8 mouse cellular contexts compared by ENCODE assay signal in the genomic region with DNA sequence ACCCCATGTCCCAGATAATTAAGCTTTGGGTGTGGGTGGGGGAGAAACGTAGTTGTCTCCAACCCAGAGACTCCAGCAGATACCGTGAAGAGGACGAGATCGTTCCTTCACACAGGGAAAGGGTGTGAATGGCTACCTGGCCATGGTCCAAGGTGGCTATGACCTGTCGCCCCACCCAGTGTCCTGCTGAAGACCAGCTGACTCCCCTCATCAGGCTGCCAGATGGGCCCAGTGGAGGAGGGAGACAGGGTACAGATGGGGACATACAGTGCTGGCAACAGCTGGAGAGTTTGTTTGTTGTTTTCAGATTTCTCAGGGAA. TPM values are rescaled to one million over a fixed set of nuclear protein-coding genes. Genes with fewer than 3 reads are reported as not detected.
DNase-seq lines count a peak whose midpoint lies in the region; ATAC-seq and TF ChIP-seq lines count a peak whose summit lies in the region.

No protein-coding gene starts in this region.

- H3K4me3 ChIP-seq in spleen, adult 2 months (ENCODE audit: extremely low read depth, insufficient read depth, insufficient read length): peak overlapping the region; percentile 78; the same call in 1 of the 2 replicates
- peak overlapping the region; percentile 55; the same call in 1 of the 2 replicates for H3K4me3 ChIP-seq in hindbrain, embryonic 14.5 days (replicated peaks; ENCODE audit: low read length)
- peak overlapping the region; percentile 73 for H3K4me3 ChIP-seq in lung, embryonic 16.5 days (ENCODE audit: low read length)

- H3K4me1 ChIP-seq in spleen, adult 2 months (ENCODE audit: control insufficient read depth, insufficient read depth, insufficient read length): peaks cover 2% of the 10 kb centered on the region; the same call in 1 of the 2 replicates
- H3K4me1 ChIP-seq in hindbrain, embryonic 14.5 days (replicated peaks; ENCODE audit: control insufficient read depth, insufficient read depth, low read length): peaks cover 22% of the 10 kb centered on the region
- H3K4me1 ChIP-seq in lung, embryonic 16.5 days (replicated peaks; ENCODE audit: control insufficient read depth, insufficient read depth, low read length): peaks cover 11% of the 10 kb centered on the region

- no peaks in the 10 kb centered on the region for H3K27me3 ChIP-seq in spleen, adult 2 months (ENCODE audit: control insufficient read depth, insufficient read depth, low read length)
- H3K27me3 ChIP-seq in hindbrain, embryonic 14.5 days (ENCODE audit: control insufficient read depth, insufficient read depth, low read length): no peaks in the 10 kb centered on the region
- H3K27me3 ChIP-seq in lung, embryonic 16.5 days (ENCODE audit: control insufficient read depth, insufficient read depth, low read depth, low read length): no peaks in the 10 kb centered on the region

- H3K9ac ChIP-seq in hindbrain, embryonic 14.5 days: no peak overlapping the region
- H3K9ac ChIP-seq in lung, embryonic 16.5 days (ENCODE audit: low read length): peak overlapping the region; percentile 64

- peak overlapping the region; percentile 91 for H3K4me2 ChIP-seq in hindbrain, embryonic 14.5 days (replicated peaks)
- peak overlapping the region; percentile 97 for H3K4me2 ChIP-seq in lung, embryonic 16.5 days (ENCODE audit: low read depth, low read length)

- no peak for ATAC-seq in hindbrain, embryonic 14.5 days (ENCODE audit: low FRiP score)
- ATAC-seq in lung, embryonic 16.5 days (ENCODE audit: low read depth): no peak

- peaks cover 6% of the 10 kb centered on the region for H3K36me3 ChIP-seq in spleen, adult 2 months (ENCODE audit: control insufficient read depth, insufficient read depth, low read length)
- H3K36me3 ChIP-seq in hindbrain, embryonic 14.5 days (replicated peaks; ENCODE audit: control insufficient read depth, insufficient read depth): peaks cover 22% of the 10 kb centered on the region
- peaks cover 8% of the 10 kb centered on the region for H3K36me3 ChIP-seq in lung, embryonic 16.5 days (ENCODE audit: control insufficient read depth, insufficient read depth, low read length)

- no peaks in the 10 kb centered on the region for H3K9me3 ChIP-seq in hindbrain, embryonic 14.5 days (ENCODE audit: control insufficient read depth, low read length)
- H3K9me3 ChIP-seq in lung, embryonic 16.5 days (ENCODE audit: control insufficient read depth, low read length): no peaks in the 10 kb centered on the region

- DNase-seq in spleen, adult 2 months (ENCODE audit: low read depth in 1 of 2, low spot score in 2 of 2): no peak
- no peak for DNase-seq in spleen, adult 12 weeks (ENCODE audit: low spot score)
- DNase-seq in hindbrain, embryonic 14.5 days (ENCODE audit: low spot score): no peak
- no peak for DNase-seq in thymus, postnatal 10 days (ENCODE audit: low spot score in 2 of 2)
- DNase-seq in gastrocnemius, adult 18-20 months (ENCODE audit: low spot score): no peak
- no peak for DNase-seq in urinary bladder, postnatal 4 days (ENCODE audit: low spot score in 2 of 2)
- no peak for DNase-seq in frontal cortex, adult 2 months (ENCODE audit: extremely low spot score in 1 of 2, low spot score in 1 of 2)

- WGBS in spleen, adult 2 months: 94% methylated on average over 5 of the region's 5 CpGs
- WGBS in hindbrain, embryonic 14.5 days: 87% methylated on average over 5 of the region's 5 CpGs
- 50% methylated on average over 5 of the region's 5 CpGs for WGBS in lung, embryonic 16.5 days

- TF ChIP-seq CTCF in spleen, adult 2 months (IDR thresholded peaks at IDR 0.05; ENCODE audit: extremely low read depth, insufficient read depth, insufficient read length, insufficient replicate concordance): no peak

- no peak for TF ChIP-seq POLR2A in spleen, adult 2 months (IDR thresholded peaks at IDR 0.05; ENCODE audit: low read depth, low read length)

- no peak overlapping the region for H3K27ac ChIP-seq in spleen, adult 2 months (ENCODE audit: insufficient read depth, low read length)
- no peak overlapping the region for H3K27ac ChIP-seq in hindbrain, embryonic 14.5 days
- no peak overlapping the region for H3K27ac ChIP-seq in lung, embryonic 16.5 days (ENCODE audit: low read length)

RNA-seq across cellular contexts. Expression of a gene that starts 0.7 kb away (rescaled TPM):
- polyA plus RNA-seq in spleen, adult 2 months (2012; rRNA removed): 1.4 TPM in 2 replicates
- polyA plus RNA-seq in hindbrain, embryonic 14.5 days (2014; fragmentation: Nextera tagmentation; extraction: Ambion mirVana): 1.4 TPM in 2 replicates
- polyA plus RNA-seq in lung, embryonic 16.5 days (2015; fragmentation: Nextera tagmentation; extraction: Ambion mirVana): 1.5 and 2.0 TPM in 2 replicates
- under 1 TPM; 0.31 to 0.57 TPM for total RNA-seq in gastrocnemius, adult 18-20 months (2021)
- 2.6 and 2.9 TPM in 2 replicates for polyA plus RNA-seq in frontal cortex, adult 2 months (2012; rRNA removed)

RNA-seq across cellular contexts. Expression of a gene that starts 0.8 kb away (rescaled TPM):
- 21.0 and 26.6 TPM in 2 replicates for polyA plus RNA-seq in spleen, adult 2 months (2012; rRNA removed)
- polyA plus RNA-seq in hindbrain, embryonic 14.5 days (2014; fragmentation: Nextera tagmentation; extraction: Ambion mirVana): 30.4 and 33.3 TPM in 2 replicates
- polyA plus RNA-seq in lung, embryonic 16.5 days (2015; fragmentation: Nextera tagmentation; extraction: Ambion mirVana): 24.2 and 25.9 TPM in 2 replicates
- total RNA-seq in gastrocnemius, adult 18-20 months (2021): 10 to 100 TPM; 15.8 to 16.3 TPM
- polyA plus RNA-seq in frontal cortex, adult 2 months (2012; rRNA removed): 38.4 and 40.2 TPM in 2 replicates

RNA-seq across cellular contexts. Expression of a gene that starts 22.7 kb away (rescaled TPM):
- polyA plus RNA-seq in spleen, adult 2 months (2012; rRNA removed): 11.1 and 12.9 TPM in 2 replicates
- polyA plus RNA-seq in hindbrain, embryonic 14.5 days (2014; fragmentation: Nextera tagmentation; extraction: Ambion mirVana): 0.48 and 0.59 TPM in 2 replicates
- 0.34 and 0.41 TPM in 2 replicates for polyA plus RNA-seq in lung, embryonic 16.5 days (2015; fragmentation: Nextera tagmentation; extraction: Ambion mirVana)
- not detected for total RNA-seq in gastrocnemius, adult 18-20 months (2021)
- 0.04 and 0.08 TPM in 2 replicates for polyA plus RNA-seq in frontal cortex, adult 2 months (2012; rRNA removed)

RNA-seq across cellular contexts. Expression of a gene that starts 36.5 kb away (rescaled TPM):
- 1.2 TPM in 1 of 2 replicates, not detected in the other for polyA plus RNA-seq in spleen, adult 2 months (2012; rRNA removed)
- polyA plus RNA-seq in hindbrain, embryonic 14.5 days (2014; fragmentation: Nextera tagmentation; extraction: Ambion mirVana): 7.8 and 10.4 TPM in 2 replicates
- polyA plus RNA-seq in lung, embryonic 16.5 days (2015; fragmentation: Nextera tagmentation; extraction: Ambion mirVana): 1.2 and 3.5 TPM in 2 replicates
- total RNA-seq in gastrocnemius, adult 18-20 months (2021): under 1 TPM in 1 of 2 experiments, not detected in 1; 0.82 TPM
- 2.1 and 2.6 TPM in 2 replicates for polyA plus RNA-seq in frontal cortex, adult 2 months (2012; rRNA removed)

RNA-seq across cellular contexts. Expression of a gene that starts 43.9 kb away (rescaled TPM):
- 64.1 and 87.6 TPM in 2 replicates for polyA plus RNA-seq in spleen, adult 2 months (2012; rRNA removed)
- polyA plus RNA-seq in hindbrain, embryonic 14.5 days (2014; fragmentation: Nextera tagmentation; extraction: Ambion mirVana): 17.4 and 18.9 TPM in 2 replicates
- polyA plus RNA-seq in lung, embryonic 16.5 days (2015; fragmentation: Nextera tagmentation; extraction: Ambion mirVana): 6.9 and 8.5 TPM in 2 replicates
- 1 to 10 TPM; 4.8 to 4.9 TPM for total RNA-seq in gastrocnemius, adult 18-20 months (2021)
- polyA plus RNA-seq in frontal cortex, adult 2 months (2012; rRNA removed): 32.9 and 40.8 TPM in 2 replicates
